Mouse (Mus musculus) heart, postnatal 0 days (tissue): ENCODE data around the gene Hcfc1. TPM values are rescaled to one million over a fixed set of nuclear protein-coding genes. Genes with fewer than 3 reads are reported as not detected.
A peak's percentile ranks its signal among the peaks of the same experiment; 100 is the strongest.

Experiments
- ATAC-seq: fragments of 200-750 bp; cut with Nextera tagmentation; 2 replicates; pipeline ENCODE4 v1.8.0; 2017; ENCODE audit warnings: low read depth, moderate number of reproducible peaks, moderate library complexity; ENCODE audit not compliant: insufficient read depth
- DNase-seq: peaks from one replicate; pipeline ENCODE4 v3.0.0-alpha.2; 2016; ENCODE audit warnings: low spot score
- H3K27ac ChIP-seq: fragments of 300-500 bp; sonication (generic); 2 replicates; pipeline ENCODE4 v1.5.1; 2014; ENCODE audit warnings: low read depth, mild to moderate bottlenecking
- H3K27me3 ChIP-seq: fragments of 300-500 bp; sonication (generic); 2 replicates; pipeline ENCODE4 v1.6.1; 2014; ENCODE audit warnings: low read length, mixed read lengths; ENCODE audit not compliant: control insufficient read depth, insufficient read depth
- H3K36me3 ChIP-seq: fragments of 300-500 bp; sonication (generic); replicated peaks from 2 replicates; pipeline ENCODE4 v1.6.1; 2014; ENCODE audit warnings: low read length, mixed read lengths; ENCODE audit not compliant: control insufficient read depth, insufficient read depth
- H3K4me1 ChIP-seq: fragments of 300-500 bp; sonication (generic); 2 replicates; pipeline ENCODE4 v1.6.1; 2014; ENCODE audit warnings: antibody characterized with exemption; ENCODE audit not compliant: control insufficient read depth, insufficient read depth
- H3K4me2 ChIP-seq: fragments of 300-500 bp; sonication (generic); 2 replicates; pipeline ENCODE4 v1.6.1; 2014; ENCODE audit warnings: low read depth, mild to moderate bottlenecking, low read length, moderate library complexity
- H3K4me3 ChIP-seq: fragments of 300-500 bp; sonication (generic); 2 replicates; pipeline ENCODE4 v1.5.1; 2014; ENCODE audit warnings: low read depth, low read length
- H3K9ac ChIP-seq: fragments of 300-500 bp; sonication (generic); replicated peaks from 2 replicates; pipeline ENCODE4 v1.6.1; 2014; ENCODE audit warnings: low read depth, low read length, mixed read lengths
- H3K9me3 ChIP-seq: fragments of 300-500 bp; sonication (generic); replicated peaks from 2 replicates; pipeline ENCODE4 v1.6.1; 2016; ENCODE audit warnings: low read length; ENCODE audit not compliant: control insufficient read depth
- CTCF ChIP-seq: IDR thresholded peaks from 2 replicates; pipeline ENCODE4 v1.5.1; 2016; ENCODE audit warnings: antibody characterized with exemption, control low read depth, low read depth
- EP300 ChIP-seq: IDR thresholded peaks from 2 replicates; pipeline ENCODE4 v1.6.1; 2016; ENCODE audit warnings: antibody characterized with exemption, low read depth
- WGBS: fragments of 180-500 bp; shearing (Covaris S2); extraction: QIAGEN DNeasy Blood & Tissue Kit; methylation state at CpG from one replicate; pipeline ENCODE4 v1.1.7; 2014; 5-methylcytosine and 5-hydroxymethylcytosine counted together
- polyA plus RNA-seq: library from polyadenylated mRNA; unstranded; fragments of >200 nt; fragmentation: Nextera tagmentation; extraction: Ambion mirVana; gene quantifications from 2 replicates; pipeline ENCODE4 v1.2.1, GENCODE M21; 2015
- total RNA-seq: library from RNA; depleted of rRNA; stranded (reverse); fragments of >200 nt; gene quantifications from 2 replicates; pipeline ENCODE4 v1.2.3, GENCODE M21; 2014; ENCODE audit warnings: low replicate concordance

The Hcfc1 gene
- total and polyA plus RNA-seq, 2 experiments from 2014 or later: 17.6 to 70.4 TPM

GRCm38 (mm10) chrX:73921823-73922549, 44.2 kb downstream of the Hcfc1 start, which contains the start of the genes Arhgap4 and Naa10:
Arhgap4 (minus strand) TSS chrX:73921870.
Naa10 (minus strand) TSS chrX:73921944.
- ATAC-seq (peak; percentile 96), DNase-seq (peak; percentile 83)
- H3K9me3 ChIP-seq: no peaks in the 10 kb centered on the region
- no peaks in the 10 kb centered on the region for H3K27me3 ChIP-seq
- peak within 1 kb of the TSS; percentile 59 for H3K9ac ChIP-seq
- H3K36me3 ChIP-seq: peaks cover 6% of the 10 kb centered on the region
- peak within 1 kb of the TSS; percentile 58 for H3K4me3 ChIP-seq
- TF ChIP-seq CTCF: no peak
- TF ChIP-seq EP300: no peak
- no peaks in the 10 kb centered on the region; the same call in 1 of the 2 replicates for H3K4me1 ChIP-seq
- peak within 1 kb of the TSS; percentile 63 for H3K4me2 ChIP-seq
- 16% methylated on average over 42 of the region's 43 CpGs for WGBS
- peak within 1 kb of the TSS; percentile 79 for H3K27ac ChIP-seq

- H3K9ac ChIP-seq: peak overlapping the region; percentile 59
- DNase-seq (no peak), ATAC-seq (peak; percentile 13; the same call in 1 of the 2 replicates)
- peak overlapping the region; percentile 58 for H3K4me3 ChIP-seq
- no peak; the same call in 1 of the 2 replicates for TF ChIP-seq EP300
- no peak for TF ChIP-seq CTCF
- peaks cover 6% of the 10 kb centered on the region for H3K36me3 ChIP-seq
- H3K27me3 ChIP-seq: no peaks in the 10 kb centered on the region
- H3K27ac ChIP-seq: peak overlapping the region; percentile 79
- H3K9me3 ChIP-seq: no peaks in the 10 kb centered on the region
- no peaks in the 10 kb centered on the region; the same call in 1 of the 2 replicates for H3K4me1 ChIP-seq
- WGBS: 15% methylated on average over 33 of the region's 34 CpGs
- H3K4me2 ChIP-seq: peak overlapping the region; percentile 63
Measured at GRCm38 (mm10) chrX:73921285-73921822, 44.8 kb downstream of the Hcfc1 start.

GRCm38 (mm10) chrX:73918631-73919030, 47.5 kb downstream of the Hcfc1 start:
- TF ChIP-seq EP300 (no peak), CTCF (no peak)
- peaks cover 6% of the 10 kb centered on the region; the same call in 1 of the 2 replicates for H3K36me3 ChIP-seq
- H3K9me3 ChIP-seq: no peaks in the 10 kb centered on the region
- no peak overlapping the region for H3K4me3 ChIP-seq
- no peak for DNase-seq
- no peak overlapping the region for H3K27ac ChIP-seq
- no peak overlapping the region for H3K4me2 ChIP-seq
- no peak for ATAC-seq
- H3K9ac ChIP-seq: no peak overlapping the region
- 75% methylated on average over 5 of the region's 5 CpGs for WGBS
- no peaks in the 10 kb centered on the region; the same call in 1 of the 2 replicates for H3K4me1 ChIP-seq
- no peaks in the 10 kb centered on the region for H3K27me3 ChIP-seq

- TF ChIP-seq EP300 (no peak), CTCF (no peak)
- no peak overlapping the region for H3K9ac ChIP-seq
- no peak overlapping the region for H3K4me2 ChIP-seq
- H3K27me3 ChIP-seq: no peaks in the 10 kb centered on the region
- no peak overlapping the region for H3K4me3 ChIP-seq
- H3K36me3 ChIP-seq: peaks cover 6% of the 10 kb centered on the region; the same call in 1 of the 2 replicates
- H3K9me3 ChIP-seq: no peaks in the 10 kb centered on the region
- 82% methylated on average over 8 of the region's 8 CpGs for WGBS
- no peak overlapping the region for H3K27ac ChIP-seq
- H3K4me1 ChIP-seq: no peaks in the 10 kb centered on the region
- no peak for DNase-seq
- no peak for ATAC-seq
Measured at GRCm38 (mm10) chrX:73916945-73917344, 49.2 kb downstream of the Hcfc1 start.

- Histone ChIP-seq H3K27ac (peak overlapping the region; percentile 85), H3K9me3 (no peaks in the 10 kb centered on the region), H3K4me2 (peak overlapping the region; percentile 42), H3K4me3 (no peak overlapping the region), H3K36me3 (peaks cover 6% of the 10 kb centered on the region; the same call in 1 of the 2 replicates), H3K9ac (no peak overlapping the region; the same call in 1 of the 2 replicates), H3K4me1 (no peaks in the 10 kb centered on the region), H3K27me3 (no peaks in the 10 kb centered on the region)
- DNase-seq (peak; percentile 97), ATAC-seq (peak; percentile 98)
- WGBS: 22% methylated on average over 31 of the region's 31 CpGs
- TF ChIP-seq CTCF (peak; percentile 50), EP300 (no peak)
Measured at GRCm38 (mm10) chrX:73914827-73915703, 51.1 kb downstream of the Hcfc1 start.
